Mouse (Mus musculus) ES-E14 (cell line): ENCODE results near the gene Dnajc27.

Experiments
- CHD2 ChIP-seq: IDR thresholded peaks from 2 replicates; pipeline ENCODE4 v1.6.1; 2014; ENCODE audit warnings: mild to moderate bottlenecking, low read depth, low read length, inconsistent platforms
- HCFC1 ChIP-seq: IDR thresholded peaks from 2 replicates; pipeline ENCODE4 v1.6.1; 2012; ENCODE audit warnings: low read length, inconsistent platforms, borderline replicate concordance; ENCODE audit not compliant: insufficient read depth
- ZC3H11A ChIP-seq: IDR thresholded peaks from 2 replicates; pipeline ENCODE4 v1.6.1; 2012; ENCODE audit warnings: low read depth, mild to moderate bottlenecking, inconsistent platforms, low read length, borderline replicate concordance

DNA sequence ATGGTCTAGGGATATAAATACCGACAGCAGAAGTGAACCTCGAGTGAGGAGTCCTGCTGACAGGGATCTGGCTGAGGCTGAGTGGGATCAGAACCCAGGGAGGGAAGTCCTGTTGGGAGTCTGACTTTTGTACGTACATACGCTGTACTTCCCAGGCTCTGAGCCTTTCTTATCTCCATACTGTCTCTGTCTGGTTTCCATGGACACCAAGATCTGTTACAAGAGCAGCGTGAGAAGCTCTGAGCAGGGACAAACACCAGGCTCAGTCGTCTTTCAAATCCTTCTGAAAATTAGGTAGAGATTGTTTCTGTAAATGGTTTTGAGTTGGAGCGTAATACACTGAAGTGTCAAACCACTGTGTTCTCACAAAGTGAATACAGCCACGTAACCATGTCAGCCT, 7.0 kb upstream of the Dnajc27 start:
- TF ChIP-seq ZC3H11A (no peak), HCFC1 (no peak), CHD2 (no peak)
